Mouse (Mus musculus): ENCODE measurements around the gene Slc45a2. TPM values are rescaled to one million over a fixed set of nuclear protein-coding genes. Genes with fewer than 3 reads are reported as not detected.
"Not testable (repeated sequence)": the region's sequence is repeated elsewhere in the genome, so short reads cannot be mapped to it uniquely, and the experiment has no call there.

The Slc45a2 gene
- polyA plus RNA-seq, 1 experiment from 2014 or later: not detected

DNA sequence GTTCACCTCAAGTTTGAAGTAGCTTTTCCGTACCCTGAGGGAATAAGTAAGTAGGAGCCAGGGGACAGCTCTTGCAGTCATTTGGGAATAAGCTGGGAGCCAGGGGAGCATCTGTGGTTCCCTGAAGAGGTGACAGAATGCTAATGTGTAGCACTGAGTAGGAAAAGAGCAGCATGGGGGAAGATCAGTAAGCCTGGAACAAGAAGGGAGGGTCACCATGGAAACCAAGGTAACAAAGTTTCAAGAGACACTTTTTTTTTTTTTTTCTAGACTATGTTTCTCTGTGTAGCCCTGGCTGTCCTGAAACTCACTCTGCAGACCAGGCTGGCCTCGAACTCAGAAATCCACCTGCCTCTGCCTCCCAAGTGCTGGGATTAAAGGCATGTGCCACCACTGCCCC lies 14.0 kb upstream of the Slc45a2 start:
- not testable (repeated sequence) for H3K4me3 ChIP-seq (ENCODE audit: low read depth, low read length); H3K4me2 ChIP-seq (ENCODE audit: low read depth, low read length); H3K36me3 ChIP-seq (ENCODE audit: control insufficient read depth, insufficient read depth); H3K4me1 ChIP-seq (ENCODE audit: control insufficient read depth, low read depth, low read length); H3K9me3 ChIP-seq (replicated peaks; ENCODE audit: control insufficient read depth, low read length); ATAC-seq (ENCODE audit: low read depth); H3K27me3 ChIP-seq (ENCODE audit: control insufficient read depth, insufficient read depth, low read depth, low read length); H3K9ac ChIP-seq (ENCODE audit: low read depth, low read length)
- peak overlapping the region; percentile 75 for H3K27ac ChIP-seq (ENCODE audit: low read length)
- 55% methylated on average over 2 of the region's 2 CpGs for WGBS (ENCODE audit: insufficient replicate concordance)

DNA sequence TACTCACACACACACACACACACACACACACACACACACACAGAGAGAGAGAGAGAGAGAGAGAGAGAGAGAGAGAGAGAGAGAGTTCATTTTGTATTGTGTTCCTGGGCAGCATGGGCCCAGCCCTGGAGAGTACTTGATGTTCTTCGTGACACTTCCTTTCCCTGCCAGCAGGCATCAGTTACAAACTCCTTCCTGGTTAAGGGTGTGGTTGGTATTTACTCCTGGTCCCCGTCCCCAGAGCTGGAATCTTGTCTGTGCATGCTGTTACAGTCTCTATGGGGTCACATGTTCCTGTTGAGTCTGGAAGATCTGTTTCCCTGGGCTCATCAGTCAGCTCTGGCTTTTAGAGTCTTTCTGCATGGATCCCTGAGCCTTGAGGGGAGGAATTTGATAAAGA lies 10.1 kb upstream of the Slc45a2 start:
- Histone ChIP-seq H3K36me3 (ENCODE audit: control insufficient read depth, insufficient read depth) (no peaks in the 10 kb centered on the region), H3K4me3 (ENCODE audit: low read depth, low read length) (no peak overlapping the region)
- 38% methylated on average over 2 of the region's 2 CpGs for WGBS (ENCODE audit: insufficient replicate concordance)

DNA sequence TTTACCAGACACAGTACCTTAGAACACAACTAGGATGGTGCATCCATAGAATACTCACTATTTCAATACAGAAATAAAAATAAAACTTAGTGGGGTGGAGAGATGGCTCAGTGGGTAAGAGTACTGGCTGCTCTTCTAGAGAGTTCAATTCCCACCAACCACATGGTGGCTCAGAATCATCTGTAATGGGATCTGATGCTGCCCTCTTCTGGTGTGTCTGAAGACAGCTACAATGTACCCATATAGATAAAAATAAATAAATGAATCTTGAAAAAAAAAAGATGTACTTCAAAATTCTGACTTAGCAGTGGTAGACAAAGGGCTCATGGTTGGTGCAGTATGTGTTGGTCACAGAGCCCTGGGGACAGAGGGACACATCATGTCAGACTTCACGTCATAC lies 9.0 kb upstream of the Slc45a2 start:
- no peak overlapping the region for H3K4me3 ChIP-seq (ENCODE audit: low read depth, low read length)
- H3K27me3 ChIP-seq (ENCODE audit: control insufficient read depth, insufficient read depth, low read depth, low read length): no peaks in the 10 kb centered on the region
- H3K9ac ChIP-seq (ENCODE audit: low read depth, low read length): no peak overlapping the region
- H3K36me3 ChIP-seq (ENCODE audit: control insufficient read depth, insufficient read depth): no peaks in the 10 kb centered on the region
- no peak for ATAC-seq (ENCODE audit: low read depth)
- no peaks in the 10 kb centered on the region for H3K4me1 ChIP-seq (ENCODE audit: control insufficient read depth, low read depth, low read length)
- no peaks in the 10 kb centered on the region for H3K9me3 ChIP-seq (replicated peaks; ENCODE audit: control insufficient read depth, low read length)
- 90% methylated on average over 1 of the region's 1 CpGs for WGBS (ENCODE audit: insufficient replicate concordance)
- no peak overlapping the region for H3K4me2 ChIP-seq (ENCODE audit: low read depth, low read length)
- H3K27ac ChIP-seq (ENCODE audit: low read length): no peak overlapping the region

More for the DNA sequence above, 10.1 kb upstream of the Slc45a2 start:
- Histone ChIP-seq H3K27ac (ENCODE audit: low read length) (no peak overlapping the region), H3K4me1 (ENCODE audit: control insufficient read depth, low read depth, low read length) (no peaks in the 10 kb centered on the region), H3K4me2 (ENCODE audit: low read depth, low read length) (no peak overlapping the region), H3K9me3 (replicated peaks; ENCODE audit: control insufficient read depth, low read length) (no peaks in the 10 kb centered on the region), H3K9ac (ENCODE audit: low read depth, low read length) (no peak overlapping the region), H3K27me3 (ENCODE audit: control insufficient read depth, insufficient read depth, low read depth, low read length) (no peaks in the 10 kb centered on the region)
- no peak for ATAC-seq (ENCODE audit: low read depth)

DNA sequence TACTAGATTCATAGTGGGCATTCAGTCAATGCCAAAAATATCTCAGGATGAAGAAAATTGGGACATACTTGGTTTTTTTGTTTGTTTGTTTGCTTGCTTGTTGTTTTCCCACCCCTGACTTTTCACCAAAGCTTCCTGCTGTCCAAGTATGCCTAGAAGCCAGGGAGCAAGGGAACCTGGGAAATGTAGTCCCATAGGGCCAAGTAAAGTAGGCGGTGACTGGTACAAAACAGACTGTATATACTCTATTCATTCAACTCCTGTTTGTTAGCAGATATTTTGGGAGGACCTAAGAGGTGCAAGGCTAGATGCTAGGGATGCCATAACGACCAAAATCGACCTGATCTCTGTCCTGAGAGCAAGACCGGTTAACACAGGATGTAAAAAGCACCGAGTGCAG lies 689 bp upstream of the Slc45a2 start:
- H3K4me1 ChIP-seq (ENCODE audit: control insufficient read depth, low read depth, low read length): no peaks in the 10 kb centered on the region
- no peaks in the 10 kb centered on the region for H3K36me3 ChIP-seq (ENCODE audit: control insufficient read depth, insufficient read depth)
- H3K4me3 ChIP-seq (ENCODE audit: low read depth, low read length): no peak overlapping the region
- no peak overlapping the region for H3K9ac ChIP-seq (ENCODE audit: low read depth, low read length)
- no peaks in the 10 kb centered on the region for H3K27me3 ChIP-seq (ENCODE audit: control insufficient read depth, insufficient read depth, low read depth, low read length)
- no peak overlapping the region for H3K4me2 ChIP-seq (ENCODE audit: low read depth, low read length)
- no peak overlapping the region for H3K27ac ChIP-seq (ENCODE audit: low read length)
- WGBS (ENCODE audit: insufficient replicate concordance): 42% methylated on average over 5 of the region's 5 CpGs
- no peaks in the 10 kb centered on the region for H3K9me3 ChIP-seq (replicated peaks; ENCODE audit: control insufficient read depth, low read length)
- no peak for ATAC-seq (ENCODE audit: low read depth)

DNA sequence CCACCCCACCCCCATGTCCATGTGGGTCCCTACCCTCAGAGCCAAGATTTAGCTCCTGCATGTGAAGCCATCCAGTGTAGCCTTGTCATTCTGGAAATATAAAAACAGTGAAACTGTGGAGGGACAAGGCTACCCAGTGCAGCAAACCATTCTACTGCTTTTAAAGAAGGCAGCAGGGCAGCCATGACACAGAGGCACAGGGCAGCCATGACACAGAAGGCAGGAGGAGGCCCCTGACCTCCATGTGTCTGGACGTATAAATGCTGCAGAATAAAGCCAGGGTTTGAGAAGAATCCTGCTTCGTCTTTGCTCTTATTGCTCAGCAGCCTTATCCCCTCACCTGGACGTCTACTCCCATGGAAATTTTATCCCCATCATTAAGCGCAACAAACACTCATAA lies 3.3 kb downstream of the Slc45a2 start:
- no peak for ATAC-seq (ENCODE audit: low read depth)
- Histone ChIP-seq H3K4me3 (ENCODE audit: low read depth, low read length) (no peak overlapping the region), H3K4me2 (ENCODE audit: low read depth, low read length) (no peak overlapping the region), H3K9me3 (replicated peaks; ENCODE audit: control insufficient read depth, low read length) (no peaks in the 10 kb centered on the region), H3K4me1 (ENCODE audit: control insufficient read depth, low read depth, low read length) (no peaks in the 10 kb centered on the region), H3K27ac (ENCODE audit: low read length) (no peak overlapping the region), H3K36me3 (ENCODE audit: control insufficient read depth, insufficient read depth) (no peaks in the 10 kb centered on the region), H3K27me3 (ENCODE audit: control insufficient read depth, insufficient read depth, low read depth, low read length) (no peaks in the 10 kb centered on the region), H3K9ac (ENCODE audit: low read depth, low read length) (no peak overlapping the region)
- 64% methylated on average over 4 of the region's 4 CpGs for WGBS (ENCODE audit: insufficient replicate concordance)

DNA sequence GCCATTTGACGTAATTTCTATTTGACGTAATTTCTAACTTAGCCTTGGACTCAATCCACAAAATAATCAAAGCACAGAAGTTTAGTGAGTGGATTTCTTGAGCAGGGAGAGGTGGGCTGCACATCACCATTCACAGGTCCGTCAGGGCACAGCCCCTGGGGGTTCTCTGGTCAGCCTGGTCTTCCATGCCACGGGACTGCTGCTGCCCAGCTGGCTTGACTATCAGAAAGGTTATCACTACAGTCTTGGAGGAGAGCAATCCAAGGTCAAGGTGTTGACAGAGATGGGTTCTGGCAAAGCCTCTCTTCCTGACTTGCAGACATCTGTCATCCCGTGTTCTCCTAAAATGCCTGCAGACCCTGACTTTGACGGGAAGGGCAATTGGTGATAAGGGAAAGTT lies 4.1 kb downstream of the Slc45a2 start:
- H3K4me1 ChIP-seq (ENCODE audit: control insufficient read depth, low read depth, low read length): no peaks in the 10 kb centered on the region
- H3K27ac ChIP-seq (ENCODE audit: low read length): no peak overlapping the region
- no peak overlapping the region for H3K4me2 ChIP-seq (ENCODE audit: low read depth, low read length)
- no peaks in the 10 kb centered on the region for H3K27me3 ChIP-seq (ENCODE audit: control insufficient read depth, insufficient read depth, low read depth, low read length)
- H3K36me3 ChIP-seq (ENCODE audit: control insufficient read depth, insufficient read depth): no peaks in the 10 kb centered on the region
- no peak overlapping the region for H3K4me3 ChIP-seq (ENCODE audit: low read depth, low read length)
- no peaks in the 10 kb centered on the region for H3K9me3 ChIP-seq (replicated peaks; ENCODE audit: control insufficient read depth, low read length)
- 57% methylated on average over 6 of the region's 6 CpGs for WGBS (ENCODE audit: insufficient replicate concordance)
- H3K9ac ChIP-seq (ENCODE audit: low read depth, low read length): no peak overlapping the region
- ATAC-seq (ENCODE audit: low read depth): no peak

GRCm38 (mm10) chr15:11008756-11009155 lies 8.2 kb downstream of the Slc45a2 start:
- Histone ChIP-seq H3K36me3 (ENCODE audit: control insufficient read depth, insufficient read depth) (no peaks in the 10 kb centered on the region), H3K4me2 (ENCODE audit: low read depth, low read length) (no peak overlapping the region), H3K9me3 (replicated peaks; ENCODE audit: control insufficient read depth, low read length) (no peaks in the 10 kb centered on the region), H3K9ac (ENCODE audit: low read depth, low read length) (no peak overlapping the region), H3K27me3 (ENCODE audit: control insufficient read depth, insufficient read depth, low read depth, low read length) (no peaks in the 10 kb centered on the region), H3K27ac (ENCODE audit: low read length) (no peak overlapping the region), H3K4me1 (ENCODE audit: control insufficient read depth, low read depth, low read length) (no peaks in the 10 kb centered on the region; the same call in 1 of the 2 replicates), H3K4me3 (ENCODE audit: low read depth, low read length) (no peak overlapping the region)
- no peak for ATAC-seq (ENCODE audit: low read depth)
- 20% methylated on average over 5 of the region's 5 CpGs for WGBS (ENCODE audit: insufficient replicate concordance)

DNA sequence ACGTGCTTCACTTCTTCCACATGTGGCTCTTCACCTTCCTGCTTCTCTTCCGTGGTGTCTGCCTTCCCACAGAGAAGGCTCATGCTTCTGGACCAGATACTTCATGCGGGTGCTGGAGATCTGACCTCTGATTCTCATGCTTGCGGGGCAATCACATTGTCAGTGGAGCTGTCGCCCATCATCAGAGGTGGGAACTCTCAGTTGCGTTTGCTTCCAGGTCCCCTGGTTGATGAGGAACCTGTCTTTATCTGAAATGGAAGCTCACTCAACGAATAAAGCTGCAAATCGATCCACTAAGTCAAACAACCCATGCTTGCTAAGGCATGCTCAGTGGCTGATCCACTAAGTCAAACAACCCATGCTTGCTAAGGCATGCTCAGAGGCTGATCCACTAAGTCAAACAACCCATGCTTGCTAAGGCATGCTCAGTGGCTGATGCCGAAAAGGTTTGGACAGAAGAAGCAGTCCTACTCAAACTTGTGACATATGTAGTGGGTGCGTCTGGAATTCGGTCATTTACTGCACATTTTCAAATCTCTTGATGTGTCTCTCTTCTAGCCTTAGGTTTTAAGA lies 10.5 kb downstream of the Slc45a2 start:
- H3K4me1 ChIP-seq (ENCODE audit: control insufficient read depth, low read depth, low read length): no peaks in the 10 kb centered on the region; the same call in 1 of the 2 replicates
- H3K36me3 ChIP-seq (ENCODE audit: control insufficient read depth, insufficient read depth): no peaks in the 10 kb centered on the region
- ATAC-seq (ENCODE audit: low read depth): peak; percentile 79
- H3K4me2 ChIP-seq (ENCODE audit: low read depth, low read length): no peak overlapping the region
- no peak overlapping the region for H3K4me3 ChIP-seq (ENCODE audit: low read depth, low read length)
- no peaks in the 10 kb centered on the region for H3K27me3 ChIP-seq (ENCODE audit: control insufficient read depth, insufficient read depth, low read depth, low read length)
- 54% methylated on average over 11 of the region's 11 CpGs for WGBS (ENCODE audit: insufficient replicate concordance)
- H3K9ac ChIP-seq (ENCODE audit: low read depth, low read length): no peak overlapping the region
- H3K9me3 ChIP-seq (replicated peaks; ENCODE audit: control insufficient read depth, low read length): no peaks in the 10 kb centered on the region
- H3K27ac ChIP-seq (ENCODE audit: low read length): peak overlapping the region; percentile 14; the same call in 1 of the 2 replicates

GRCm38 (mm10) chr15:11014931-11015330 lies 14.4 kb downstream of the Slc45a2 start:
- Histone ChIP-seq H3K9ac (ENCODE audit: low read depth, low read length) (no peak overlapping the region), H3K36me3 (ENCODE audit: control insufficient read depth, insufficient read depth) (no peaks in the 10 kb centered on the region), H3K27ac (ENCODE audit: low read length) (no peak overlapping the region), H3K4me2 (ENCODE audit: low read depth, low read length) (no peak overlapping the region), H3K9me3 (replicated peaks; ENCODE audit: control insufficient read depth, low read length) (no peaks in the 10 kb centered on the region), H3K27me3 (ENCODE audit: control insufficient read depth, insufficient read depth, low read depth, low read length) (no peaks in the 10 kb centered on the region), H3K4me3 (ENCODE audit: low read depth, low read length) (no peak overlapping the region), H3K4me1 (ENCODE audit: control insufficient read depth, low read depth, low read length) (no peaks in the 10 kb centered on the region; the same call in 1 of the 2 replicates)
- 42% methylated on average over 2 of the region's 2 CpGs for WGBS (ENCODE audit: insufficient replicate concordance)
- ATAC-seq (ENCODE audit: low read depth): no peak

All from liver, embryonic 16.5 days (tissue).